Mouse (Mus musculus) cerebellum, adult 18-20 months (tissue): ENCODE data around the gene E2f2.

Experiments used
- DNase-seq, 2 experiments: peaks; one replicate each; pipeline ENCODE4 v3.0.0; 2021

Gene E2f2

DNA sequence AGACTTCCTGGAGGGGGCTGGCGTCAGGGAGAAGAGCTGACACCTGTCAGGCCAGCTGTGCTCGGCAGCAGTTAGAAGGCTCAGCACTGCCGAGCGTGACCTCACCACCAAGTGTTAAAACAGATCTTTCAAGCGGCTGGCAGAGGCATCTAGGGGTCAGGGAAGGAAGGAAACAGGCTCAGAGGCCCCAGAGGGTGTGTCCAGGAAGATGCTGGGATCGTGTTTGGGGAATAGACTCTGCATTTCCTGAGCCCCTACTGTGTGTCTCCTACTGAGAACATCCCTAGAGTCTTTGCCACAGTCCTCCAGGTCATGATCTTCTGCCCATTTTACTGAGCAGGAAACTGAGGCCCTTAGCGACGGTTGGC lies 5.0 kb downstream of the E2f2 start:
- no peak for DNase-seq

DNA sequence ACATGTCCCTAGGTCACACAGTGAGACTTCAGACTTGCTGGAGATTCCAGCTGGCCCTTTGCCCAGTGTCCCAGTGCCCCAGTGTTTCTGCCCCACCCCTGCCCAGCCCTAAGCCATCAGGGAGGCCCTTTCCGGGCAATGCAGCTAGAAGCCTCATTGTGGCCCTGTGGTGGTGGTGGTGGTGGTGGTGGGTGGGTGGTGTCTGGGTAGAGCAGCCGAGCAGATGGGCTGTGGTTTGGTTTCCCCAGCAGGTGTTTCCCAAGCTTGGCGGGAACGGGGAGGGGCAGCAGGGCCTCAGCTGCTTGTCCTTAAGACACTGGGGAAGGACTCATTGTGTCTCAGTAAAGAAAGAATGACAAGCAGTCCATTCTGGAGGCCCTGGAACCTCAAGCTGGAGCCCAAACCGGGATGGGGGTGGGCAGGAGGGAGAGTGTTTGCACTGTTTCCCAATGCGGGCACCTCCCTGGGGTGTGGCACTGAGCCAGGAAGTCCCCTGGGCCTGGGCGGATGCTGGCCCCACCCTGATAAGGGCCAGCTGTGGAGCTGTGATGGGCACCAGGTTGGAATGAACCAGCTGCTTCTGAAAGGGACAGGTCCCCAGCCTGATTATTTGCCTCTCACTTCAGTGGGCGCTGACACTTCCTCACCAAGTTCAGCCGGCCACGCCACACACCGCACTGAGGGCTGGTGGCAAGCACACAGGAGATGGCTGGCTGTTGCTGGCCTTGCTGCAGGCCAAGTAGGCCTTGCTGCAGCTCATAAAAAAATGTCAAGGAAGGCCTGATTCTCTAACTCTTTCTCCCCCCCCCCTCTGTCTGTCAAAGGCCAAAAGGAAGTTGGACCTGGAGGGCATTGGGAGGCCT lies 5.6 kb downstream of the E2f2 start:
- no peak for DNase-seq

GRCm38 (mm10) chr4:136178475-136178921 lies 6.3 kb downstream of the E2f2 start:
- no peak for DNase-seq

GRCm38 (mm10) chr4:136179456-136179855 lies 7.3 kb downstream of the E2f2 start:
- no peak for DNase-seq

DNA sequence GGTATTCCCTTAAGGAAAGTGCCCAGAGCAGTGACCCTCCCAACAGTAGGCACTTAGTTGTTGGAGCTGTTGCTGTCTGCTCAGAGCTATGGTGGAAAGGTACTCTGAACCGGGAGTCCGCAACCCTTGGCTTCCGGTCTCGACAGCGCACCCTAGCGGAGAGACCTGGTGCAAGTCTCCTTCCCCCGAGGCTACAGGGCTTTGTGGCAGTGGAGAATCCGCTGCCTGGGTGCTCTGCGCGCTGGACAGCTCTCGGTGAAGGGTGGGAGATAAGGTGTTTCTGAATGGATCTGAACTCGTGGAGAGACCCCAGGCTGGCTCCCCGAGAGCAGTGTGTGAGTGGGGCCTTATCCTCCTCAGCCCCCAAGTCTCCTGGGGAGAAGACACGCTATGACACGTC lies 7.8 kb downstream of the E2f2 start:
- peak; percentile 42 to 61 for DNase-seq

DNA sequence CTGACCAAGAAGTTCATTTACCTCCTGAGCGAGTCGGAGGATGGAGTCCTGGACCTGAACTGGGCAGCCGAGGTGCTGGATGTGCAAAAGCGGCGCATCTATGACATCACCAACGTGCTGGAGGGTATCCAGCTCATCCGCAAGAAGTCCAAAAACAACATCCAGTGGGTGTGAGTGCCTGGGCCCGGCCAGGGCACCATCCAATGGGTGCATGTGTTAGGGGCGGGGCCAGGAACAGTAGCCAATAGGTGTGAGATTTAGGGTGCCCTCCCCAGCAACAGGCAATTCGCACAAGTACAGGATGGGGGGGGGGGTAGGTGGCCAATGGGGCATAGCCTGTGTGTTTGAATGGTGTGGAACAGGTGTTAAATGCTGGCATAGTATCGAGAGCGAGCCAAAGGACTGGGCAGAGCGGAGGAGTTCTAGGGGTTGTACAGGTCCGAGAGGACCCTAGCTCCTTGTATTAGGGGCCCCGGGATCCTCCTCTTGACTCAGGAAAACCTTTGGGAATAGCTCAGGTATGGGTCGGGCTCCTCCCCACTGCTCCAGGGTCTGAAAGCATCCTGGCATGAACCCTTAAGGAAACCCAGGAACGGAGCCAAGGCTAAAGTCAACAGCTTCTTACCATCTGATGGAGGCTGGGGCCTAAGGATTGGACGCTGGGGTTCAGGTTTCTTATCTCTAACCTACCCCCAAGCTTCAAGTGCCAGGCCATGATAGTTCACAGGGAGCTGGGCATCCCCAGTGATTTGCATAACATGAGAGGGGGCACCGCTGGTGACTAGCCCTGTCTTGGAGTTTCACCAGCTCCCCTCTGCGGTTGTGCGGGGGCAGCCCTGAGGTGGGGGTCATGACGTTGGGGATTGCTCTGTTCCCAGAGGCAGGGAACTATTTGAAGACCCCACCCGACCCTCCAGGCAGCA lies 8.5 kb downstream of the E2f2 start:
- peak; percentile 43 to 51 for DNase-seq

DNA sequence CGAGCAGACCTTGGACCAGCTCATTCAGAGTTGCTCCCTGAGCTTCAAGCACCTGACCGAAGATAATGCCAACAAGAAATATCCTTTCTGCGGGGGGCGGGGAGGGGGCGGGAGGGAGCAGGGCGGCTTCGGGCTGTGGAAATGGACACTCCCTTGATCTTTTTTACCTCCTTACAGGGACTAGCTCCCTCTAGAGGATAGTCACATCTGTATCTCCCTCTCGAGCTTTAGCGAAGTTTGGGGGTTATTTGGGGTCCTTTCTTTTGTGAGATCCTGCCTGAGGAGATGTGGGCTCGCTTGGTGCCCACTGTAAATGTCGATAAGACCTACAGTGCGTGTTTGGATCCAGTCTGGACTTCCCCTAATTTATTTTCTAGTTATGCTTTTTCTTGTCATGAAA lies 9.2 kb downstream of the E2f2 start:
- DNase-seq = no peak

- DNase-seq = no peak
Measured at GRCm38 (mm10) chr4:136185375-136185774, 13.2 kb downstream of the E2f2 start.

DNA sequence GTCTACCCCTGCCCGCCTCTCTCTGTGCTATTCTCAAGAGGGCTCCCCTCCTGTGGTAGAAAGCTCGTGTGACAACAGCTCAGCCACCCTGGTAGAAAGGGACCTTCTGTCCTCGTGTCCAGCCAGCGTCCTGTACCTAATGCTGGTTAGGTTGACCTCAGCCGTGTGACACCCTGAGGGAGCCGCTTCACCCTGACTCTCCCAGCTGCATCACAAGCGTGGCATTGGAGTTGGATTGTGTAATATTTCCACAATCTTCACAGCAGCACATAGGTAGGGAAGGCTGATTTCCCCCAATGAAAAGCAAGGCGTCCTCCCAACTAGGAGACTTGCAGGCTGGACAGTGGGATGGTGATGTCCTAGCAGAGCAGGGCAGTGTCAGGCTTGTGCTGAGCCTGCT lies 14.1 kb downstream of the E2f2 start:
- DNase-seq = no peak

GRCm38 (mm10) chr4:136186739-136187472 lies 14.7 kb downstream of the E2f2 start:
- no peak for DNase-seq

GRCm38 (mm10) chr4:136188973-136189737 lies 17.0 kb downstream of the E2f2 start:
- no peak for DNase-seq

- no peak for DNase-seq
Measured at GRCm38 (mm10) chr4:136189912-136190311, 17.7 kb downstream of the E2f2 start.

- DNase-seq = no peak
Measured at GRCm38 (mm10) chr4:136193571-136193970, 21.4 kb downstream of the E2f2 start.

DNA sequence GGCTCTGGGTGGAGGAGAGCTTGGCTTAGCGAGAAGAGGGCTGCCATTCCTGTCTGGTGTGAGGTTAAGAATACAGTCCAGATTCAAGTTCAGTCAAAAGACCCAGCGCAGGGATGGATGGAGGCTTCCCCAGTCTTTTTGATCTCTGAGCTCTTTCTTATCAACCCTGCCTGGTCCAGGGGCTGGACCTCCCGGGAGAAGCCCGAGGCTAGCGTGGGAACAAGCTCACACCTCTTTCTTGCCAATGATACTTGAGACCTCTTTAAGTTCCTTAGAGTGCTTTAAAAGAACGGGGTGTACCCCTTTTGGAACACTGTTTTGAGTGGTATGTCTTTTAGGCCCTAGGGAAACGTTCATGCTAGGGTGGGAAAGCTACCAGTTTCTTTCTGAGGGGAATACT lies 22.8 kb downstream of the E2f2 start:
- no peak for DNase-seq

- no peak for DNase-seq
Measured at GRCm38 (mm10) chr4:136195629-136196028, 23.4 kb downstream of the E2f2 start.

DNA sequence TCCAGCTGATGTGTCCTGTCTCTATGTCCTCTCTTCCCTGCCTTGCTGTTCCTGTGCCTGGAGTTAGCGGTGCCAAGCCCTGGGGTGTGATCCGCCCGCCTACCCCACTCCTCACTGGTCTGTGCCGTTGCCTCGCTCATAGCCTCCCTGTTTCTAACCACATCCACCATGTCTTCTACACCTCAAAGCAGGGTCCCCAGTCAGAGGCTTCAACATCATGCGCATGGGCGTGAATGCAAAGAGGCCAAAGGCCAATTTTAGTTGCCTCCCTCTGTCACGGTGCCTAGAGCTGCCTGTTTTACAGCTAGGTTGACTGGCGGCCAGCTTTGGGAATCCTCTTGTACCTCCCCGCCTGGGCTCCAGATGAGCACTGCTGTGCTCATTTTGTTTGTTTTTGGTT lies 24.0 kb downstream of the E2f2 start:
- DNase-seq = no peak

DNA sequence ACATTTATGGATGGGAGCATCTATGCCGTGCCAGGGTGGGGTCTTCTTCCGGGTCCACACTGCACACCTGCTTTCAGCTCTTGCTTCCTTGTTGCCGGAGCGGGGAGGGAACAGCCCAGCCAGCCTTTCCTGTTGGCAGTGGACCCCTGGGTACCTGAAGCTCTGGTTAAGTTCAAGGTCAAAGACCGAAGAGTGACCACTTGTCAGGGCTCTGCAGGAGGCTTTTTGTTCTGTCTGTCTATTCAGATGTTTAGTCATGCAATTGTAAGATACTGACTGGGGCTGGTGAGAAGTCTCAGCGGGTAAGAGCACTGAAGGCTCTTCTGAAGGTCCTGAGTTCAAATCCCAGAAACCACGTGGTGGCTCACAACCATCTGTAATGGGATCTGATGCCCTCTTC lies 26.7 kb downstream of the E2f2 start:
- DNase-seq = no peak

GRCm38 (mm10) chr4:136199562-136200292 lies 27.5 kb downstream of the E2f2 start:
- DNase-seq = peak; percentile 43 to 55

- DNase-seq = peak in 1 of 2 experiments; percentile 17
Measured at GRCm38 (mm10) chr4:136202509-136202908, 30.3 kb downstream of the E2f2 start.

DNA sequence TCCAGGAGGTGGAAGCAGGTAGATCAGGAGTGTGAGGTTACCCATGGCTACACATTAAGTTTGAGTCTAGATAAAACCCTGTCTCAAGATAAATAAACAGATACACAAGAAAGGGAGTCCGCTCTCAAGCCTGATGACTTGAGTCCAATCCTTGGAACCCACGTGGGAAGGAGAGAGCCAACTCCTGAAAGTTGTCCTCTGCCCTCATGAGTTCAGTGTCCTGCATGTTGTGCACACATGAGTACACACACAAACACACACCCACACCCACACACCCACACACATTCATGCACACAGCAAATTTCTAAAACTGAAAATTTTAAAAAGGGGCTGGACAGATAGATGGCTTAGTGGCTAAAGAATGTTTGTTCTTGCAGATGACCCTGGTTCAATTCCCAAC lies 32.6 kb downstream of the E2f2 start:
- no peak for DNase-seq
